Mouse (Mus musculus) NIH3T3 (cell line): ENCODE measurements at regions not wholly inside any gene's neighbourhood (a gene's known extent, or its start where the extent isn't known, plus 50 kb on each side); places are given as distances from the start of the nearest gene placed in this dataset.

Experiments
- DNase-seq: peaks from one replicate; pipeline ENCODE4 v3.0.0-alpha.2; 2012; ENCODE audit warnings: low read depth

- no peak for DNase-seq
These were observed 153.2 kb upstream of the Cypt2 start for GRCm38 (mm10) chrX:105346420-105346819.

DNA sequence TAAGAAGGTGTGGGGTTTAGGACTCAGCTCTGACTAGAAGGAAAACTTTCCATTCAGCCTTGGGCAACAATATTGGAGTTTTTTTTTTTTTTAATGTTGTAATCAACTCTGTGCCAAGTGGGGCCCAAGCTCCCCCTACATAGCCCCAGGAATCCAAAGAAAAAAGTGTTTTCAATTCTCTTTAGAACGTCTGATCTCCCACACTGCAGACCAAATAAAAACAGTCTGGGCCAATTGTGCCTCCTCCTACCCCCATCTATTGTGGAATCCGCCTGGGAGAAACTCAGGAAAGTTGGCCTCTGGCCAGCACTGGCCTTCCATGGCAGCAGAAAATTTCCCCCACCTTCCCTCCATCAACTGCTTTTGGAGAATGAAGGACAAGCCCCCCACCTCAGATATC lies 133.3 kb upstream of the Cypt2 start:
- no peak for DNase-seq

DNA sequence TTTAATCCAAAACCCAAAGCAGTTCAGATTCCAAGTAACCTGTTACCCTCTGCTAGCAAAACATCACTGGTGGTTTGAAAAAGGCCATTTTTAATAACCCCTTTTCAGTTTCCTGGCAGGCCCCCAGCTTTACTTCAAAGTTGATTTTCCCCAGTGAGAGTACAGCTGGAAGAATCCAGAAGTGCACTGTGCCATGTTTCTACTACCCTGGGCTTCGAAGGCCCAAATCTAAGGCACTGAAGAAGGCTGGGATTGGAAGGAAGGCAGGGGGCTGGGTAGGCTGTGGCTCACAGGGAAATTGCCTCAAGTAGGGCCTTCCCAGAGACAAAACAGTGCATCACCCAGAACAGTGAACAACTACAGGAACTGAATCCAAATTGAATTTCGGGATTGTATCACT lies 131.6 kb upstream of the Cypt2 start:
- no peak for DNase-seq

- DNase-seq = no peak
These were observed 109.1 kb upstream of the Cypt2 start for GRCm38 (mm10) chrX:105390506-105390905.

- no peak for DNase-seq
These were observed 108.5 kb upstream of the Cypt2 start for GRCm38 (mm10) chrX:105391029-105391428.

DNA sequence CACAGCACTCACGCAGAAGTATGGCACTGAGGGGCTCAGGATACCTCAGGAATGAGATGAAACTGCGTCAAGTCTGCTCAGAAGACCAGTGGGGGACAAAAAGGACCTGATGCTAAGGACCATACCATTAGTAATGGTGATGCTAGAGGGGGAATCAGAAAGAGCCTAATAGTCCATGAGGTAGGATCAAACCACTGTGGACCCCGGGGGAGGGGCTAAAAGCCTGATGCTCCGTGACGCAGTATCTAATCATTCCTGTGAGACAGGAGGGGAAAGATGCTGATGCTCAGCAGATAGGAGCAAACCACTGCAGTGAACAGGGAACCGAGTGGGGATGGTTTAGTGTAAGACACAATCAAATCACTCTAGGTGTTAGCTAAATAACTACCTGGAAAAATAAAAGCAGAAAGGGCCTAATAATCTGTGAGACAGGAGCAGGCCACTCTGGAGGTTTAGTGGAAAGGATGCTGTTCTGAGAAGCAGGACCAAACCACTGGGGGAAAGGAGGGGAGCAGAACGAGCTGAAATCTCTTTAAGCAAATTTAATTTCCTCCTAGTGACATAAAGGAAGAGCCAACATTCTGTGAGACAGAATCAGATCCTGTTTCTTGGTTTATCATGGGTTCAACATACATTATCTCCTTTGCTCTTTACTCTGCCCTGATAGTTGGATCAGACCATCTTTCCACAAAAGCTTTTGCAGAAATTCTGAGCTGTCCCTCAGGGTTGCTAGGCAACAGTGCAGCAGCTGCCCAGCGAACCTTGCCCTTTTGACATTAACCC lies 107.7 kb upstream of the Cypt2 start:
- DNase-seq = no peak

DNA sequence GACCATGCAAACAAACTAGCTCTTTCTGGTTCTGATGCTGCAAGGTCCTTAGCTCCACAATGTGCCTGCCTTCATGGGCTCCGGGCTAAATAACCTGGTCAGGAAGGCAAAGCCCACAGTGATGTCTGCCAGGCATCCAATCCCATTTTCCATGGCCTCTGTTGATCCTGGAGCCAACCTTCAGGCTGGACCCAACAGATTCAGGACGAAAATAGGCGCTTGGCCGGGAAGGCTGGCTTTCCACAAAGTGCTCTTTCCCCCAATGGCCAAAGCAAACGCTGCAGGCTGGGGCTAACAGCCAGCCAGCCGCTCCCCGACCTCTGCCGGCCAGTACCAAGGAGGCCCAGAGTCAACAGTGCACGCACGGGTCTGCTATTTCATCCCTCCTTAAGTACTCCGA lies 106.3 kb upstream of the Cypt2 start:
- DNase-seq = no peak

- DNase-seq = no peak
These were observed 86.2 kb upstream of the Cypt2 start for GRCm38 (mm10) chrX:105413351-105413750.

DNA sequence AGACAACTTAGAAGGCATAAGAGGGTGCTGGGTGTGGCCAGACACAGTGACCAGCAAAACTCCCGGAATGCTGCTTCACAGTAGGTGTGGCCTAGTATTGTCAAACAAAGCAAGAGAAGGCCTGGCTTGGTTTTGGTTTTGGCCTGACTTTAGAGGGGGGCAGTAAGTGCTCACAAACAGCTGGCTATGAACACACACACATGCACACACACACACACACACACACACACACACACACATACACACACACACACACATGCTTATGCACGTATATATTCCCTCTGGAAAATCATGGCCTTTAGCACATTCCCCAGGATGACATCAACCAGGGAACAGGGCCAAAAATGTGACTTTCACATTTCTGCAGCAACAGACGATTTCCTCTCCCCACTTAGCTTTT lies 78.6 kb upstream of the Cypt2 start:
- peak; percentile 43 for DNase-seq
